Mouse (Mus musculus) effector memory CD4-positive, alpha-beta T cell, adult 7 months (primary cell): ENCODE measurements around the gene Smagp. TPM values are rescaled to one million over a fixed set of nuclear protein-coding genes. Genes with fewer than 3 reads are reported as not detected.

Experiments used
- polyA plus RNA-seq: library from polyadenylated mRNA; unstranded; fragments of 100-300 nt; shearing (Covaris generic); gene quantifications from one replicate; pipeline ENCODE4 v1.2.1, GENCODE M21; 2017

The Smagp gene
- polyA plus RNA-seq: not detected

GRCm38 (mm10) chr15:100636700-100637501 is at the start of gene Smagp:
Smagp (minus strand) TSS chr15:100636940.

DNA sequence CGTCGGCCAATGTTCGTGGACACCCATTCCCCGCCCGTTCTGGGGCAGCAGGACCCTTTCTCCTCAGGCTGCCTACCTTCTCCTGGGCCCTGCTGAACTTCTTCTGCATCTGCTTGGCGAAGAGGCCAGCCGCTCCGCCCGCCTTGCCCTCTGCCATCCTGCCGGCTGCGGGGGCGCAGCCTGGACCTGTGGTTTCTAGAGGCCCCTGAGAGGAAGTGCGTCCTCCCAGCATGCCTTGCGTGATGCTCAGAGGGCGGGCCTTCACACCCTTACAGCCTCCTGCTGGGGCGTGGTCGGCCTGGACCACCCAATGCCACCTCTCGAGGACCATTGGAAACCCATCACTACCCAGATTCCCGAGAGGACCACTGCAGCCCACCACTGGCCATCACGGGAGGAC is 32.6 kb upstream of the Smagp start, which contains the start of gene Bin2:
TSS of gene Bin2 (minus strand) at position 217 of the 400 bp plus-strand sequence.

GRCm38 (mm10) chr15:100614996-100615824 is 21.5 kb downstream of the Smagp start, which contains the start of gene Dazap2:
Dazap2 (plus strand) TSS chr15:100615349.

GRCm38 (mm10) chr15:100599276-100600046 is 37.3 kb downstream of the Smagp start, which contains the start of gene Pou6f1:
Pou6f1 (minus strand) TSS chr15:100599984.

Other genes starting within 250 kb of the Smagp start
- 0.51 TPM for gene Gm5475, start 214.8 kb downstream of the Smagp start, polyA plus RNA-seq
- gene Slc11a2, start 211.9 kb downstream of the Smagp start, polyA plus RNA-seq: 36.9 TPM
- 31.8 TPM for gene Letmd1, start 167.9 kb downstream of the Smagp start, polyA plus RNA-seq
- gene Csrnp2, start 141.5 kb downstream of the Smagp start, polyA plus RNA-seq: 9.5 TPM
- 5.0 TPM for gene Tfcp2, start 84.9 kb downstream of the Smagp start, polyA plus RNA-seq
- 202 TPM for gene Pou6f1, start 37.0 kb downstream of the Smagp start, polyA plus RNA-seq
- gene Dazap2, start 21.6 kb downstream of the Smagp start, polyA plus RNA-seq: 758 TPM
- 853 TPM for gene Bin2, start 32.6 kb upstream of the Smagp start, polyA plus RNA-seq
- 12.7 TPM for gene Cela1, start 51.0 kb upstream of the Smagp start, polyA plus RNA-seq
- gene Galnt6, start 92.4 kb upstream of the Smagp start, polyA plus RNA-seq: 137 TPM
- gene Slc4a8, start 124.8 kb upstream of the Smagp start, polyA plus RNA-seq: 4.8 TPM
- gene Scn8a, start 232.9 kb upstream of the Smagp start, polyA plus RNA-seq: 0.21 TPM